Mouse (Mus musculus) hindbrain, embryonic 12.5 days (tissue): ENCODE measurements around the gene Atf6b. TPM values are rescaled to one million over a fixed set of nuclear protein-coding genes. Genes with fewer than 3 reads are reported as not detected.
A peak's percentile ranks its signal among the peaks of the same experiment; 100 is the strongest.

Experiments used
- ATAC-seq: fragments of 200-750 bp; cut with Nextera tagmentation; 2 replicates; pipeline ENCODE4 v1.8.0; 2017; ENCODE audit warnings: moderate TSS enrichment; ENCODE audit not compliant: low FRiP score
- H3K27ac ChIP-seq: fragments of 300-500 bp; sonication (generic); 2 replicates; pipeline ENCODE4 v1.5.1; 2016; ENCODE audit warnings: mild to moderate bottlenecking
- H3K27me3 ChIP-seq: fragments of 300-500 bp; sonication (generic); 2 replicates; pipeline ENCODE4 v1.6.1; 2016; ENCODE audit warnings: mild to moderate bottlenecking
- H3K36me3 ChIP-seq: fragments of 300-500 bp; sonication (generic); 2 replicates; pipeline ENCODE4 v1.6.1; 2016; ENCODE audit warnings: mild to moderate bottlenecking
- H3K4me1 ChIP-seq: fragments of 300-500 bp; sonication (generic); 2 replicates; pipeline ENCODE4 v1.6.1; 2016
- H3K4me2 ChIP-seq: fragments of 300-500 bp; sonication (generic); replicated peaks from 2 replicates; pipeline ENCODE4 v1.6.1; 2016; ENCODE audit warnings: mild to moderate bottlenecking
- H3K4me3 ChIP-seq: fragments of 300-500 bp; sonication (generic); 2 replicates; pipeline ENCODE4 v1.5.1; 2016; ENCODE audit warnings: mild to moderate bottlenecking
- H3K9ac ChIP-seq: fragments of 300-500 bp; sonication (generic); 2 replicates; pipeline ENCODE4 v1.6.1; 2016; ENCODE audit warnings: mild to moderate bottlenecking, moderate library complexity
- H3K9me3 ChIP-seq: fragments of 300-500 bp; sonication (generic); replicated peaks from 2 replicates; pipeline ENCODE4 v1.6.1; 2016; ENCODE audit warnings: mild to moderate bottlenecking
- WGBS: fragments of 180-500 bp; shearing (Covaris S2); methylation state at CpG from one replicate; pipeline ENCODE4 v1.1.7; 2016; 5-methylcytosine and 5-hydroxymethylcytosine counted together
- polyA plus RNA-seq: library from polyadenylated mRNA; unstranded; fragments of >200 nt; fragmentation: Nextera tagmentation; extraction: Ambion mirVana; gene quantifications from 2 replicates; pipeline ENCODE4 v1.2.1, GENCODE M21; 2016

Gene Atf6b
- polyA plus RNA-seq, 1 experiment from 2014 or later = 114 TPM

DNA sequence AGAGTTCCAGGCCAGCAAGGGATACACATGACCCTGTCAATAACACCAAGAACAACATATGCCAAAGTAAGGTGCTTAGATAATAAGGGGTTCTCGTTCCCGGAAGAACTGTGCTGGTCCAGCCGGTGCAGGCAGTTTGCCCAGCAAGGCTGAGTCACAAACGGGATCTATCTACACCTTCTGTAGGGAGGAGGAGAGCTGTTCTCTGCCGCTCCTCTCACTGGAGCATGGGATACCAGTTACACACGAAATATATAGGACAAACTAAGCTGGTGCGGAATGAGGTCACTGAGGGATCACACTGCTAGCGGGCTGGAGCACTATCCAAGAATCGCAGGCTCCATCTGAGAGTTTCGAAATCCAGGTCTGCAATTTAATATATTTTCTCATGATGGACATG is 3.0 kb upstream of the Atf6b start:
- 81% methylated on average over 10 of the region's 10 CpGs for WGBS
- Histone ChIP-seq H3K4me2 (no peak overlapping the region), H3K27ac (no peak overlapping the region), H3K4me1 (peaks cover 43% of the 10 kb centered on the region), H3K9ac (no peak overlapping the region), H3K36me3 (peaks cover under 1% of the 10 kb centered on the region), H3K9me3 (no peaks in the 10 kb centered on the region), H3K27me3 (no peaks in the 10 kb centered on the region), H3K4me3 (no peak overlapping the region)
- ATAC-seq = no peak

DNA sequence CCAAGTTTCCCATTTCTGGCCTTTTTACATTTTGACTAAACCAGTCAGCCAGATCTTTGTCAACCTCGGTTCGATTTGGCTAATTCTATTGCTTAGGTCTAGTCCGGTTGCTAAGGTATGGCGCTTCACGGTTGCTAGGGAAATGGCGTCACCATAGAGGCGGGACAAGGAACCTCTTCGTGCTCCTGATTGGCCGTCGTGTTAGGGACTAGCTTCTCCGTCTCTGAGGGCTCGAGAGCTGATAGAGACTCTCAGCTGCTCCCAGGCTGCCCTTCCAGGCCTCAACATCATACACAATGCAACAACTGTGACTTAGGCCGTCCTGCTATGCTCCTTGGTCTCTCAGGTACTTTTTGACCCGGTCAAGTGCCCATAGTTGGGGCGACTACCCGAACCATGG is 2.3 kb upstream of the Atf6b start, which contains the start of gene Fkbpl:
Fkbpl (plus strand) TSS at position 157 of the 400 bp plus-strand sequence.
- Histone ChIP-seq H3K9ac (peak within 1 kb of the TSS; percentile 74), H3K27me3 (no peaks in the 10 kb centered on the region), H3K4me2 (peak within 1 kb of the TSS; percentile 73), H3K4me1 (peaks cover 43% of the 10 kb centered on the region), H3K36me3 (peaks cover 7% of the 10 kb centered on the region), H3K9me3 (no peaks in the 10 kb centered on the region), H3K27ac (peak within 1 kb of the TSS; percentile 77), H3K4me3 (peak within 1 kb of the TSS; percentile 60)
- WGBS = 1% methylated on average over 16 of the region's 16 CpGs
- peak; percentile 67 for ATAC-seq

DNA sequence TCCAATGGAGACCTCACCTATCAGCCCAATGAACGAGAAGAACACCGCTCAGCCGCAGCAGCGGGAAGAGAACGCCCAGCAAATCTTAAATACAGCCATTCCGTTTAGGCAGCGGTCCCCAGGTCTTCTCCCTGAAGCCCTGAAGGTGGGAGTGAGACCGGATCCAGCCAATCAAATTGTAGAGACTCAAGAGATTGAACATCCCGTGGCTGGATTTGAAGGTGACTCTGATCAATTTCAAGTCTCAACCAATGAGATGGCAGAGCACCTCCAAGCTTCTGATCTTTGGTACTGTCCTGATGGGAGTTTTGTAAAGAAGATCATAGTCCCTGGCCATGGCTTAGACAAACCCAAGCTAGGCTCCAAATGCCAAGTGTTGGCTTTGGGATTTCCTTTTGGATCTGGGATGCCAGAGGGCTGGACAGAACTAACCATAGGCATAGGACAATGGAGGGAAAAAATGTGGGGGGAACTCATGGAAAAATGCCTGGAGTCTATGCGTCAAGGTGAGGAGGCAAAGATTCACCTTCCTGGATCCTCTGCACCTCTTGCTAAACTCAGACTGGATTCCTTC is 1.6 kb upstream of the Atf6b start:
- peak overlapping the region; percentile 74 for H3K9ac ChIP-seq
- peaks cover 43% of the 10 kb centered on the region for H3K4me1 ChIP-seq
- WGBS = 44% methylated on average over 10 of the region's 10 CpGs
- peak overlapping the region; percentile 73 for H3K4me2 ChIP-seq
- ATAC-seq = no peak
- H3K27ac ChIP-seq = no peak overlapping the region
- peaks cover 14% of the 10 kb centered on the region for H3K36me3 ChIP-seq
- no peaks in the 10 kb centered on the region for H3K9me3 ChIP-seq
- peak overlapping the region; percentile 60 for H3K4me3 ChIP-seq
- H3K27me3 ChIP-seq = no peaks in the 10 kb centered on the region

DNA sequence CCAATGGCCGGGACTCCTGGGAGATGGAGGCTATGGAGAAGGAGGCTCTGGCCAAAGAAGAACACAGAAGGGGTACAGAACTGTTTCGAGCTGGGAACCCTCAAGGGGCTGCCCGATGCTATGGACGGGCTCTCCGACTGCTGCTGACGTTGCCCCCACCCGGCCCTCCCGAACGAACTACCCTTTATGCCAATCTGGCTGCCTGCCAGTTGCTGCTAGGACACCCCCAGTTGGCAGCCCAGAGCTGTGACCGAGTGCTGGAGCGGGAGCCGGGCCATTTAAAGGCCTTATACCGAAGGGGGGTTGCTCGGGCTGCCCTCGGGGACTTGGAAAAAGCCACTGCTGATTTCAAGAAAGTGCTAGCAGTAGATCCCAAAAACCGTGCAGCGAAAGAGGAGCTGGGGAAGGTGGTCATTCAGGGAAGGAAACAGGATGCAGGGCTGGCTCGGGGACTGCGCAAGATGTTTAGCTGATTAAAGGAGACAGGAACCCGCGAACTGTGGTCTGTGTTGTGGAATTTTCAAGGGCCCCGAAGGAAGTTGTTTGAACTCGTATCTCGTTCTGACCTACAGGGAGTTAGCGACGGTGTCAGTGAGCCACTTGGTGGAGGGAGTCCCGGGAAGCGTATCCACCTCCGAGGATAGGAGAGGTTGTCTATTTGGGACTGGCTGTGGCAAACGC is 975 bp upstream of the Atf6b start:
- peaks cover 37% of the 10 kb centered on the region for H3K4me1 ChIP-seq
- no peak overlapping the region for H3K9ac ChIP-seq
- peaks cover 21% of the 10 kb centered on the region for H3K36me3 ChIP-seq
- no peaks in the 10 kb centered on the region for H3K27me3 ChIP-seq
- no peaks in the 10 kb centered on the region for H3K9me3 ChIP-seq
- no peak overlapping the region for H3K27ac ChIP-seq
- WGBS = 90% methylated on average over 30 of the region's 30 CpGs
- no peak for ATAC-seq
- peak overlapping the region; percentile 96; the same call in 1 of the 2 replicates for H3K4me3 ChIP-seq
- peak overlapping the region; percentile 73; the same call in 1 of the 2 replicates for H3K4me2 ChIP-seq

DNA sequence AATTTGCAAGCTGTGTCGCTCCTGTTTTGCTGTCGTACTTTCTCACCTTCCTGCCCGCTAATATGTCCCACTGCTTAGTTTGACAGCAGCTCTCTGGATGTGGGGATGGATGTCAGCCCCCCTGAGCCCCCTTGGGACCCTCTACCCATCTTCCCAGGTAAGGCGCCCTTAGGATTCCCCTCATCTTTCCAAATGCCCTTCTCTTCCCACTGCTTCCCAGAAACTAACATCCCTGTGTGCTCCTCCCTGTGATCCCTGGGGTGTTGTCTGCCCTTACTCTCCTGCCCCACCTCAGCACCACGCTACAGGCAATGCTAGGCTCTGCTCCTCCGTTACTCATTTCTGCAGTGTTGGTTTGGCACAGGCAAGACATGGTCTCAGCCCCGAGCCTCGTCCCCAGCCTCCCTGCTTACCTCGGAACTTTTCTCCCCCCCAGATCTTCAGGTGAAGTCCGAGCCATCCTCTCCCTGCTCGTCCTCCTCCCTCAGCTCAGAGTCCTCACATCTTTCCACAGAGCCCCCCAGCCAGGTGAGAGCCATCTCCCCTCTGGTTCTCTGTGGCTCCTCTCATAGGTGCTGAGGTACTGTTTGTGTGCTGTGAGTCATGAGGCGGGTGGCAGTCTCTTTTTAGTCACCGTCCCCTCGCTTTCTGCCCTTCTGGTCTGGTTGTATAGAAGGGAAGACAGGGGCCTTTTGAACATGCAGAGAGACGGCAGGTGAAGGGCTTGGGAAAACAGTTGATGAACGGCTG is 1.4 kb downstream of the Atf6b start:
- Histone ChIP-seq H3K4me3 (peak overlapping the region; percentile 96), H3K4me2 (peak overlapping the region; percentile 86), H3K4me1 (peaks cover 31% of the 10 kb centered on the region), H3K9me3 (no peaks in the 10 kb centered on the region), H3K36me3 (peaks cover 44% of the 10 kb centered on the region), H3K27ac (no peak overlapping the region), H3K27me3 (no peaks in the 10 kb centered on the region), H3K9ac (peak overlapping the region; percentile 95)
- 84% methylated on average over 16 of the region's 16 CpGs for WGBS
- ATAC-seq = no peak

DNA sequence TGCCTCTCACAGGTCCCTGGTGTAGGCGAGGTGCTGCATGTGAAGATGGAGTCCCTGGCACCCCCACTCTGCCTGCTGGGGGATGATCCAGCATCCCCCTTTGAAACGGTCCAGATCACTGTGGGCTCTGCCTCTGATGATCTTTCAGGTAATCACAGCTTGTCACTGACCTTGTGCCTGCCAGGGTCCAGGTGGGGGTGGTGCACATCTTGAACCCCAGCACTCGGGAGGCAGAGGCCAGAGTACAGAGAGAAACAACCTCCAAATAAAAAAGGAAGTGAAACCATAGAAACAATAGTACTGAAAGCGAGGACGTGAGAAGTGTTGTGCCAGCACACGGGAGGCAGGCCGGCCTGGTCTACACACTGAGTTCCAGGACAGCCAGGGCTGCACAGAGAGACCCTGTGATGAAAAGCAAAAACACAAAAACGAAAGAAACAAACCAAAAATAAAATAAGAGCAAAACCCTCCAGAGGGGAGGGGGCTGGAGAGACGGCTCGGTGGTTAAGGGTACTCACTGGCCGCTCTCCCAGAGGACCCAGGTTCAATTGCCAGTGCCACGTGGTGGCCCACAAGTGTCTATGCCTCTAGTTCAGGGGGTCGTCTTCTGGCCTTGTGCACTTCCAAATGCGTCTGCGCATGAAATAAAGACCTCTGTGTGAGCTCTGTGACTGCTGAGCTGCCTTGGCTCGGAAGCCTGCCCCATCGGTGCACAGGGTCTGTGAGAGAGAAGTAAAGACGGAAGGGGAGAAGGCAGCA is 2.3 kb downstream of the Atf6b start:
- Histone ChIP-seq H3K4me2 (no peak overlapping the region), H3K36me3 (peaks cover 52% of the 10 kb centered on the region), H3K9ac (no peak overlapping the region), H3K27ac (no peak overlapping the region), H3K4me1 (peaks cover 31% of the 10 kb centered on the region), H3K9me3 (no peaks in the 10 kb centered on the region), H3K27me3 (no peaks in the 10 kb centered on the region), H3K4me3 (no peak overlapping the region)
- ATAC-seq = no peak
- 88% methylated on average over 18 of the region's 18 CpGs for WGBS

DNA sequence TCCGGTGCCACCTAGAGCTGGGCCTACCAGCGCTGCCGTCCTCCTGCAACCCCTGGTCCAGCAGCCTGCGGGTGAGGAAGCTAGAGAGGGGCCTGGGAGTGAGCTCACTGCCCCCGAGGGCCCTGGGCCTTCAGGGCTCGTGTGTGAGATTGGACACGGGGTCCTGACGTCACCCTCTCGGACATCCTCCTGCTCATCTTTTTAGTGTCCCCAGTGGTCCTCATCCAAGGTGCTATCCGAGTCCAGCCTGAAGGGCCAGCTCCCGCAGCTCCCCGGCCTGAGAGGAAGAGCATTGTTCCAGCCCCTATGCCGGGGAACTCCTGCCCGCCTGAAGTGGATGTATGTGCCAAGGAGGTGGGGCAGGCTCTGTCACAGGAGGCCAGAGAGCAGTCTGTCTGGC is 3.8 kb downstream of the Atf6b start:
- WGBS = 93% methylated on average over 14 of the region's 14 CpGs
- H3K4me3 ChIP-seq = no peak overlapping the region
- H3K4me2 ChIP-seq = no peak overlapping the region
- H3K36me3 ChIP-seq = peaks cover 61% of the 10 kb centered on the region
- no peak overlapping the region; the same call in 1 of the 2 replicates for H3K9ac ChIP-seq
- peaks cover 20% of the 10 kb centered on the region for H3K4me1 ChIP-seq
- H3K27me3 ChIP-seq = no peaks in the 10 kb centered on the region
- ATAC-seq = no peak
- H3K27ac ChIP-seq = no peak overlapping the region
- H3K9me3 ChIP-seq = no peaks in the 10 kb centered on the region

DNA sequence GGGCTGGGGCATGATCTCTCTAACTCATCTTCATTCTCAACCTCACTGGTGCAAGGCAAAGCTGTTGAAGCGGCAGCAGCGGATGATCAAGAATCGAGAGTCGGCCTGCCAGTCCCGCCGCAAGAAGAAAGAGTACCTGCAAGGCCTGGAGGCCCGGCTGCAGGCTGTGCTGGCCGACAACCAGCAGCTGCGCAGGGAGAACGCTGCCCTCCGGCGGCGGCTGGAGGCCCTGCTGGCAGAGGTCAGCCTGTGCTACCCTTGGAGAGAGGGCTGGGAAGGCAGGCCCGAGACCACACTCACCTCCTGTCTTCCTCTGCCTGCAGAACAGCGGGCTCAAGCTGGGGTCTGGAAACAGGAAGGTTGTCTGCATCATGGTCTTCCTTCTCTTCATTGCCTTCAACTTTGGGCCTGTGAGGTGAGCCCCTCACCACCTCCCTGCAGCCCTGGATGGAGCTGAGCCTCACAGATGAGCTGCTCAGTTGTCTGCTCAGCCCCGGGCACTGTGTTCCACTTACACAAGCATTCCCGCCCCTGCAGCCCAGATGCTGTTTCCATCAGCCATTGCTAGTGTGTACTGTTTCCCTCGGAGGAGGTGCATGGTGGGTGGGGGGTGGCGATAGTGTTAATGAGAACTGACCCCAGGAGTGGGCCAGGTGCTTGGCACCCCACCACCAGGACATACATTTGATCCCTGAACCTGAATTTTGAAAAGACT is 4.7 kb downstream of the Atf6b start:
- Histone ChIP-seq H3K4me1 (peaks cover 14% of the 10 kb centered on the region), H3K9ac (no peak overlapping the region), H3K4me2 (no peak overlapping the region), H3K36me3 (peaks cover 61% of the 10 kb centered on the region), H3K4me3 (no peak overlapping the region), H3K27me3 (no peaks in the 10 kb centered on the region), H3K9me3 (no peaks in the 10 kb centered on the region), H3K27ac (no peak overlapping the region)
- ATAC-seq = no peak
- 49% methylated on average over 19 of the region's 19 CpGs for WGBS

DNA sequence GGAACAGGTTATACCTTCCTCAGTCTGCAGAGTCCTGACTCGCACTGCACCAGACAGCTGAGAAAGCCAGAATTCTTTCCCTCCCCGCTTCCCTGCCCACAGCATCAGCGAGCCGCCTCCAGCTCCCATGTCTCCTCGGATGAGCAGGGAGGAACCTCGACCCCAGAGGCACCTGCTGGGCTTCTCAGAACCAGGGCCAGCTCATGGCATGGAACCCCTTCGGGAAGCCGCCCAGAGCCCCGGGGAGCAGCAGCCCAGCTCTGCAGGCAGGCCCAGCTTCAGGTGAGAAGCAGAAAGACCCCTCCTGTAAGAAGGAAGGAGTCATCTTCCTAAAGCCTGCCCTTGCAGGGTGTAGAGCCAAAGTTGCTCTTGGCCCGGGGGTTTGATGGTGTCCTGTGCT is 5.6 kb downstream of the Atf6b start:
- peaks cover 14% of the 10 kb centered on the region for H3K4me1 ChIP-seq
- H3K4me2 ChIP-seq = no peak overlapping the region
- no peak overlapping the region for H3K4me3 ChIP-seq
- H3K9ac ChIP-seq = no peak overlapping the region
- H3K9me3 ChIP-seq = no peaks in the 10 kb centered on the region
- WGBS = 91% methylated on average over 10 of the region's 10 CpGs
- H3K36me3 ChIP-seq = peaks cover 61% of the 10 kb centered on the region
- no peak overlapping the region for H3K27ac ChIP-seq
- ATAC-seq = no peak
- no peaks in the 10 kb centered on the region for H3K27me3 ChIP-seq

DNA sequence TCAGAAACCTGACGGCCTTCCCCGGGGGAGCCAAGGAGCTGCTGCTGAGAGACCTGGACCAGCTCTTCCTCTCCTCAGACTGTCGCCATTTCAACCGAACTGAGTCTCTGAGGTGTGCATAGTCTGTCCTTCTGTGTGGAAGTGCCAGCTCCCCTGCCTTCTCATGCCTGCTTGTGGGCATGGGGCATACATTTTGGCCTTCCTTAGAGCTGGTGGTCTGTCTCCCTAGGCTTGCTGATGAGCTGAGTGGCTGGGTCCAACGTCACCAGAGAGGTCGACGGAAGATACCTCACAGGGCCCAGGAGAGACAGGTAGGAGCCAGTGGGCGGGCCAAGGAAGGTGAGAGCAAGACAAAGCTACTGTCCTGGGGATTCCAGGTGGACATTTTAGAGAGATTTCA is 6.0 kb downstream of the Atf6b start:
- WGBS = 94% methylated on average over 8 of the region's 8 CpGs
- H3K27ac ChIP-seq = no peak overlapping the region
- H3K4me2 ChIP-seq = no peak overlapping the region
- no peak for ATAC-seq
- no peaks in the 10 kb centered on the region for H3K9me3 ChIP-seq
- no peak overlapping the region for H3K4me3 ChIP-seq
- H3K36me3 ChIP-seq = peaks cover 61% of the 10 kb centered on the region
- no peaks in the 10 kb centered on the region for H3K27me3 ChIP-seq
- no peak overlapping the region for H3K9ac ChIP-seq
- H3K4me1 ChIP-seq = peaks cover 10% of the 10 kb centered on the region

DNA sequence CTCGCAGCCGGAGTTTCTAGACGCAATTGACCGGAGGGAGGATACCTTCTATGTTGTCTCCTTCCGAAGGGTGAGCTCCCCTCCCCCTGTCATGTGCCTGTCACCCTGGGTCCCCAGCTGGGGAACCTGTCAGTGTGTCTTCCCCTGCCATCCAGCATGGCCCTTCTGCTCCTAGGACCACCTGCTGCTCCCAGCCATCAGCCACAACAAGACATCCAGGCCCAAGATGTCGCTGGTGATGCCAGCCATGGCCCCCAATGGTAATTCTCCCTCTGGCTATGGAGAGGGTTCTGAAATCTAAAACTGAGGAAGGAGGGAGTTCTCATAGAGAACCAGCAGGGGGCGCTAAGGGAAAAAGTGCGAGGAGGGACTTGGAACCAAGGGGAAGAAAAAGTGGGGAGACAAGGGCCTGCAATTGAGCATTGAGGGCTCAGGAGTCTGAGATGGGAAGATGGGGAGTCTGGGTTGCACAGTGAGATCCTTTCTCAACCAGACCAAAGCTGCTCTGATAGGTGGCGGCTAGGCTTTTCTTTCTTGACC is 6.9 kb downstream of the Atf6b start:
- 0 out of 2 replicates have a peak, but pooled peaks cover 4% of the 10 kb centered on the region for H3K4me1 ChIP-seq
- 62% methylated on average over 8 of the region's 9 CpGs for WGBS
- no peak overlapping the region for H3K4me2 ChIP-seq
- H3K27ac ChIP-seq = no peak overlapping the region
- no peak overlapping the region for H3K4me3 ChIP-seq
- no peak overlapping the region; the same call in 1 of the 2 replicates for H3K9ac ChIP-seq
- no peaks in the 10 kb centered on the region for H3K27me3 ChIP-seq
- H3K36me3 ChIP-seq = peaks cover 61% of the 10 kb centered on the region
- no peaks in the 10 kb centered on the region for H3K9me3 ChIP-seq
- ATAC-seq = no peak
